7 mouse cellular contexts compared by ENCODE assay signal in the genomic region with DNA sequence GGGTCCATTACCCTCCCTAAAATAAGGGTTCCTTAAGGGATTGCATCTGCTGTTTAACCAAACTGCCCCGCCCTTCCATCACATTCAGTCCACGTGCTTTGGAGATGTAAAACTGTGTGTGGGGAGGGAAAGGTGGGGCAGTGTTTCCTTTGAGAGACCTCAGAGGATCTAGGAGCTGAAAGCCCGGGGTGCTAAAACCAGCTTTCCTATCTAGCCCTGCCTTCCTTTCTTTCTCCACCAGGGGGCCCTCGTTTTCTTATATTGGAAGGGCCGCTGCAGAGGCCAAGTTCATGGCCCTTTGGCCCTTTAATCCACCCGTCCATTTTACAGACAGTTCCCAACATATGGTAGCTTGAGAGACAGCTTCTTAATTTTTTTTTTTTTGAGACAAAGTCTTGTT. TPM values are rescaled to one million over a fixed set of nuclear protein-coding genes. Genes with fewer than 3 reads are reported as not detected.
DNase-seq lines count a peak whose midpoint lies in the region; ATAC-seq and TF ChIP-seq lines count a peak whose summit lies in the region.

No protein-coding gene starts in this region.

- TF ChIP-seq POLR2A in spleen, adult 2 months (IDR thresholded peaks at IDR 0.05; ENCODE audit: low read depth, low read length), result no peak

- peak overlapping the region; percentile 39 for H3K4me3 ChIP-seq in E14TG2a.4 (replicated peaks; ENCODE audit: low read length)
- H3K4me3 ChIP-seq in layer of hippocampus, adult 2 months, result no peak overlapping the region
- H3K4me3 ChIP-seq in spleen, adult 2 months (ENCODE audit: extremely low read depth, insufficient read depth, insufficient read length), result no peak overlapping the region

- WGBS in spleen, adult 2 months, result 5% methylated on average over 6 of the region's 6 CpGs

- H3K4me1 ChIP-seq in E14TG2a.4 (replicated peaks; ENCODE audit: low read depth, low read length), result peaks cover 91% of the 10 kb centered on the region
- peaks cover 16% of the 10 kb centered on the region; the same call in 1 of the 2 replicates for H3K4me1 ChIP-seq in spleen, adult 2 months (ENCODE audit: control insufficient read depth, insufficient read depth, insufficient read length)

- intact Hi-C loops in gastrocnemius, postnatal 36 days (cut with DNase I), result no loop called here

- DNase-seq in CD4-positive helper T cell, adult 2 months (ENCODE audit: low read depth, low spot score), result peak; percentile 71
- peak; percentile 83 for DNase-seq in c-Kit-positive CD71-positive TER-119-negative erythroid progenitor cells, embryonic 14.5 days (ENCODE audit: low read depth)
- DNase-seq in gastrocnemius, postnatal 36 days, result peak; percentile 55 to 77
- peak; percentile 66 to 73 for DNase-seq in layer of hippocampus, adult 2 months (ENCODE audit: low spot score in 2 of 2)
- peak; percentile 44 to 75 for DNase-seq in spleen, adult 2 months (ENCODE audit: low read depth in 1 of 2, low spot score in 2 of 2)

- ATAC-seq in megakaryocyte-erythroid progenitor cell, adult 5-6 weeks (replicated peaks; ENCODE audit: low FRiP score, low TSS enrichment, poor library complexity, severe bottlenecking), result peak; percentile 41; the same call in 1 of the 2 replicates

- peaks cover 6% of the 10 kb centered on the region; the same call in 1 of the 2 replicates for H3K36me3 ChIP-seq in E14TG2a.4 (ENCODE audit: insufficient read depth, low read length)
- no peaks in the 10 kb centered on the region for H3K36me3 ChIP-seq in spleen, adult 2 months (ENCODE audit: control insufficient read depth, insufficient read depth, low read length)

- no peak overlapping the region for H3K27ac ChIP-seq in layer of hippocampus, adult 2 months
- H3K27ac ChIP-seq in spleen, adult 2 months (ENCODE audit: insufficient read depth, low read length), result no peak overlapping the region

- H3K27me3 ChIP-seq in E14TG2a.4 (ENCODE audit: insufficient read depth, low read length), result peaks cover 29% of the 10 kb centered on the region
- H3K27me3 ChIP-seq in spleen, adult 2 months (ENCODE audit: control insufficient read depth, insufficient read depth, low read length), result peaks cover 9% of the 10 kb centered on the region

- TF ChIP-seq CTCF in E14TG2a.4 (conservative IDR thresholded peaks at IDR 0.05; ENCODE audit: low read length), result peak; percentile 86
- peak; percentile 94 for TF ChIP-seq CTCF in layer of hippocampus, adult 2 months (conservative IDR thresholded peaks at IDR 0.05)
- peak; percentile 66; the same call in 1 of the 2 replicates for TF ChIP-seq CTCF in spleen, adult 2 months (IDR thresholded peaks at IDR 0.05; ENCODE audit: extremely low read depth, insufficient read depth, insufficient read length, insufficient replicate concordance)

- no peaks in the 10 kb centered on the region for H3K9me3 ChIP-seq in E14TG2a.4 (ENCODE audit: low read length)

RNA-seq across cellular contexts. Expression of a gene that starts 7.2 kb away (rescaled TPM):
- 1 to 10 TPM; 5.4 to 6.6 TPM for total RNA-seq in gastrocnemius, postnatal 36 days (2021)
- total RNA-seq in layer of hippocampus, adult 2 months (2021), result 10 to 100 TPM; 66.0 to 74.1 TPM
- total RNA-seq in megakaryocyte-erythroid progenitor cell, adult 5-6 weeks (2014; fragmentation: Nextera tagmentation), result 18.4 and 22.3 TPM in 2 replicates
- total RNA-seq in megakaryocyte-erythroid progenitor cell, adult 5-6 weeks (2017), result 3.9 and 14.5 TPM in 2 replicates
- 39.7 and 50.2 TPM in 2 replicates for polyA plus RNA-seq in spleen, adult 2 months (2012; rRNA removed)

RNA-seq across cellular contexts. Expression of a gene that starts 45.8 kb away (rescaled TPM):
- 10 to 100 TPM; 42.0 to 43.4 TPM for total RNA-seq in gastrocnemius, postnatal 36 days (2021)
- total RNA-seq in layer of hippocampus, adult 2 months (2021), result 10 to 100 TPM; 79.5 to 79.7 TPM
- total RNA-seq in megakaryocyte-erythroid progenitor cell, adult 5-6 weeks (2014; fragmentation: Nextera tagmentation), result 6.0 and 15.8 TPM in 2 replicates
- 9.0 and 11.8 TPM in 2 replicates for total RNA-seq in megakaryocyte-erythroid progenitor cell, adult 5-6 weeks (2017)
- polyA plus RNA-seq in spleen, adult 2 months (2012; rRNA removed), result 6.0 and 6.1 TPM in 2 replicates

RNA-seq across cellular contexts. Expression of a gene that starts 56.3 kb away (rescaled TPM):
- total RNA-seq in gastrocnemius, postnatal 36 days (2021), result under 1 TPM in 1 of 2 experiments, not detected in 1; 0.03 TPM
- under 1 TPM; 0.20 to 0.33 TPM for total RNA-seq in layer of hippocampus, adult 2 months (2021)
- 0.05 TPM in 1 of 2 replicates, not detected in the other for total RNA-seq in megakaryocyte-erythroid progenitor cell, adult 5-6 weeks (2014; fragmentation: Nextera tagmentation)
- total RNA-seq in megakaryocyte-erythroid progenitor cell, adult 5-6 weeks (2017), result not detected in 2 replicates
- polyA plus RNA-seq in spleen, adult 2 months (2012; rRNA removed), result 0.02 and 0.05 TPM in 2 replicates
